Mouse (Mus musculus) left cerebral cortex, adult 2 months (tissue): ENCODE results near the gene Slc39a10. TPM values are rescaled to one million over a fixed set of nuclear protein-coding genes. Genes with fewer than 3 reads are reported as not detected.

Source experiments
- DNase-seq, 2 experiments: peaks; one replicate each; pipeline ENCODE4 v3.0.0; 2021 to 2022; ENCODE audit warnings: low spot score in 2 of 2, mixed read lengths in 1 of 2; ENCODE audit errors: extremely low spot score in 1 of 2
- H3K27ac ChIP-seq: fragments of 200-600 bp; 2 replicates; pipeline ENCODE4 v1.8.1; 2022
- H3K4me3 ChIP-seq: fragments of 200-600 bp; 2 replicates; pipeline ENCODE4 v1.8.1; 2022
- CTCF ChIP-seq: fragments of 200-600 bp; IDR thresholded peaks from 2 replicates; pipeline ENCODE4 v1.8.1; 2022; ENCODE audit warnings: antibody characterized with exemption, mild to moderate bottlenecking, moderate library complexity
- intact Hi-C: fragments of 180-260 bp; cut with DNase I; formaldehyde crosslinking; loops from one replicate; pipeline ENCODE4 v1.15.1; 2025
- long read RNA-seq, 2 experiments: library from polyadenylated mRNA; stranded (forward); transcript quantifications; one replicate each; pipeline ENCODE4 v2.0.0; 2021; ENCODE audit warnings: borderline mapping rate in 2 of 2
- total RNA-seq, 2 experiments: library from RNA; stranded (reverse); gene quantifications; 2 replicates each; pipeline ENCODE4 v1.2.3; 2021

Gene Slc39a10
- 100 to 1,000 TPM; 199 to 232 TPM for total RNA-seq
- long read RNA-seq, experiment 1, full-length matches to known transcripts: 242 of 311 reads
- long read RNA-seq, experiment 1, partial matches to known transcripts: 26 of 311 reads
- long read RNA-seq, experiment 1, other reads (novel, unspliced or antisense): 43 of 311 reads
- long read RNA-seq, experiment 2, full-length matches to known transcripts: 135 of 174 reads
- long read RNA-seq, experiment 2, partial matches to known transcripts: 22 of 174 reads
- long read RNA-seq, experiment 2, other reads (novel, unspliced or antisense): 17 of 174 reads

GRCm38 (mm10) chr1:46892752-46893151 is at the start of gene Slc39a10:
Gene Slc39a10, minus strand, starts transcription at chr1:46892852.
- Histone ChIP-seq H3K4me3 (no peak within 1 kb of the TSS), H3K27ac (no peak within 1 kb of the TSS)
- intact Hi-C loops: no loop called here
- TF ChIP-seq CTCF: no peak
- DNase-seq: no peak

- Histone ChIP-seq H3K27ac (peak overlapping the region; percentile 70), H3K4me3 (no peak overlapping the region)
- intact Hi-C loops: loop anchor here (10.0 kb wide), 1 partner anchor 256 kb away; no protein-coding TSS in a partner anchor
- peak; percentile 22 for TF ChIP-seq CTCF
- no peak for DNase-seq
These were observed 46.6 kb upstream of the Slc39a10 start for GRCm38 (mm10) chr1:46939295-46939694.

GRCm38 (mm10) chr1:46937641-46938040 is 45.0 kb upstream of the Slc39a10 start:
- intact Hi-C loops: loop anchor here (1.0 to 10.0 kb wide), 3 partner anchors 27 to 257 kb away; no protein-coding TSS in a partner anchor
- no peak for TF ChIP-seq CTCF

GRCm38 (mm10) chr1:46927104-46927503 is 34.5 kb upstream of the Slc39a10 start:
- TF ChIP-seq CTCF: no peak
- H3K27ac ChIP-seq: no peak overlapping the region
- intact Hi-C loops: no loop called here
- DNase-seq: no peak
- H3K4me3 ChIP-seq: no peak overlapping the region

More at GRCm38 (mm10) chr1:46937641-46938040, 45.0 kb upstream of the Slc39a10 start:
- no peak for DNase-seq
- H3K4me3 ChIP-seq: no peak overlapping the region
- peak overlapping the region; percentile 82 for H3K27ac ChIP-seq

GRCm38 (mm10) chr1:46926239-46926638 is 33.6 kb upstream of the Slc39a10 start:
- intact Hi-C loops: no loop called here
- no peak overlapping the region for H3K27ac ChIP-seq
- no peak for DNase-seq
- no peak overlapping the region for H3K4me3 ChIP-seq
- no peak for TF ChIP-seq CTCF

GRCm38 (mm10) chr1:46924992-46925391 is 32.3 kb upstream of the Slc39a10 start:
- Histone ChIP-seq H3K27ac (peak overlapping the region; percentile 44), H3K4me3 (no peak overlapping the region)
- intact Hi-C loops: no loop called here
- no peak for DNase-seq
- peak; percentile 36 for TF ChIP-seq CTCF

GRCm38 (mm10) chr1:46922904-46923303 is 30.3 kb upstream of the Slc39a10 start:
- no peak for TF ChIP-seq CTCF
- H3K27ac ChIP-seq: peak overlapping the region; percentile 59
- intact Hi-C loops: no loop called here

GRCm38 (mm10) chr1:46921630-46922029 is 29.0 kb upstream of the Slc39a10 start:
- Histone ChIP-seq H3K27ac (peak overlapping the region; percentile 59; the same call in 1 of the 2 replicates), H3K4me3 (no peak overlapping the region)
- no peak for TF ChIP-seq CTCF
- intact Hi-C loops: no loop called here
- DNase-seq: no peak

More at GRCm38 (mm10) chr1:46922904-46923303, 30.3 kb upstream of the Slc39a10 start:
- no peak overlapping the region; the same call in 1 of the 2 replicates for H3K4me3 ChIP-seq
- no peak for DNase-seq

GRCm38 (mm10) chr1:46916237-46916636 is 23.6 kb upstream of the Slc39a10 start:
- DNase-seq: no peak
- Histone ChIP-seq H3K27ac (no peak overlapping the region), H3K4me3 (no peak overlapping the region)
- intact Hi-C loops: no loop called here
- TF ChIP-seq CTCF: no peak

- peak; percentile 38 for TF ChIP-seq CTCF
- intact Hi-C loops: no loop called here
- Histone ChIP-seq H3K4me3 (no peak overlapping the region), H3K27ac (no peak overlapping the region)
- DNase-seq: no peak
These were observed 21.7 kb upstream of the Slc39a10 start for GRCm38 (mm10) chr1:46914349-46914748.

- Histone ChIP-seq H3K27ac (peak overlapping the region; percentile 45; the same call in 1 of the 2 replicates), H3K4me3 (no peak overlapping the region)
- TF ChIP-seq CTCF: no peak
- intact Hi-C loops: no loop called here
- DNase-seq: no peak
These were observed 20.0 kb upstream of the Slc39a10 start for GRCm38 (mm10) chr1:46912506-46913156.

GRCm38 (mm10) chr1:46910154-46910553 is 17.5 kb upstream of the Slc39a10 start:
- Histone ChIP-seq H3K27ac (no peak overlapping the region), H3K4me3 (no peak overlapping the region)
- no peak for DNase-seq
- TF ChIP-seq CTCF: no peak
- intact Hi-C loops: no loop called here
